Mouse (Mus musculus) stomach, postnatal 0 days (tissue): ENCODE results near the gene Mapt. TPM values are rescaled to one million over a fixed set of nuclear protein-coding genes. Genes with fewer than 3 reads are reported as not detected.
A peak's percentile ranks its signal among the peaks of the same experiment; 100 is the strongest.

ENCODE experiments used
- ATAC-seq: fragments of 200-750 bp; cut with Nextera tagmentation; 2 replicates; pipeline ENCODE4 v1.8.0; 2017; ENCODE audit not compliant: low FRiP score, low TSS enrichment
- DNase-seq: peaks from one replicate; pipeline ENCODE4 v3.0.0-alpha.2; 2016; ENCODE audit warnings: low spot score
- H3K27ac ChIP-seq: fragments of 300-500 bp; sonication (generic); replicated peaks from 2 replicates; pipeline ENCODE4 v1.5.1; 2014; ENCODE audit warnings: mild to moderate bottlenecking, control low read depth
- H3K27me3 ChIP-seq: fragments of 300-500 bp; sonication (generic); 2 replicates; pipeline ENCODE4 v1.6.1; 2014; ENCODE audit warnings: low read length; ENCODE audit not compliant: control insufficient read depth, insufficient read depth
- H3K36me3 ChIP-seq: fragments of 300-500 bp; sonication (generic); 2 replicates; pipeline ENCODE4 v1.6.1; 2014; ENCODE audit warnings: low read length, mixed read lengths; ENCODE audit not compliant: control insufficient read depth, insufficient read depth
- H3K4me1 ChIP-seq: fragments of 300-500 bp; sonication (generic); replicated peaks from 2 replicates; pipeline ENCODE4 v1.6.1; 2014; ENCODE audit warnings: antibody characterized with exemption; ENCODE audit not compliant: control insufficient read depth, insufficient read depth
- H3K4me2 ChIP-seq: fragments of 300-500 bp; sonication (generic); replicated peaks from 2 replicates; pipeline ENCODE4 v1.6.1; 2014; ENCODE audit warnings: low read depth, mild to moderate bottlenecking, control low read depth, moderate library complexity
- H3K4me3 ChIP-seq: fragments of 300-500 bp; sonication (generic); 2 replicates; pipeline ENCODE4 v1.5.1; 2014; ENCODE audit warnings: low read depth, low read length, control low read depth
- H3K9ac ChIP-seq: fragments of 300-500 bp; sonication (generic); 2 replicates; pipeline ENCODE4 v1.6.1; 2014; ENCODE audit warnings: mild to moderate bottlenecking, low read length, control low read depth, mixed read lengths
- H3K9me3 ChIP-seq: fragments of 300-500 bp; sonication (generic); 2 replicates; pipeline ENCODE4 v1.6.1; 2016; ENCODE audit warnings: low read length; ENCODE audit not compliant: control insufficient read depth
- CTCF ChIP-seq: IDR thresholded peaks from 2 replicates; pipeline ENCODE4 v1.5.1; 2016; ENCODE audit warnings: antibody characterized with exemption, low read depth, mild to moderate bottlenecking, moderate library complexity
- EP300 ChIP-seq: optimal IDR thresholded peaks from 2 replicates; pipeline ENCODE3; 2016; ENCODE audit warnings: antibody characterized with exemption
- WGBS: fragments of 180-500 bp; shearing (Covaris S2); extraction: QIAGEN DNeasy Blood & Tissue Kit; methylation state at CpG from one replicate; pipeline ENCODE4 v1.1.7; 2014; 5-methylcytosine and 5-hydroxymethylcytosine counted together
- polyA plus RNA-seq: library from polyadenylated mRNA; unstranded; fragments of >200 nt; fragmentation: Nextera tagmentation; extraction: Ambion mirVana; gene quantifications from 2 replicates; pipeline ENCODE4 v1.2.1, GENCODE M21; 2015

Mapt gene
- polyA plus RNA-seq, 1 experiment from 2014 or later: 8.2 TPM

DNA sequence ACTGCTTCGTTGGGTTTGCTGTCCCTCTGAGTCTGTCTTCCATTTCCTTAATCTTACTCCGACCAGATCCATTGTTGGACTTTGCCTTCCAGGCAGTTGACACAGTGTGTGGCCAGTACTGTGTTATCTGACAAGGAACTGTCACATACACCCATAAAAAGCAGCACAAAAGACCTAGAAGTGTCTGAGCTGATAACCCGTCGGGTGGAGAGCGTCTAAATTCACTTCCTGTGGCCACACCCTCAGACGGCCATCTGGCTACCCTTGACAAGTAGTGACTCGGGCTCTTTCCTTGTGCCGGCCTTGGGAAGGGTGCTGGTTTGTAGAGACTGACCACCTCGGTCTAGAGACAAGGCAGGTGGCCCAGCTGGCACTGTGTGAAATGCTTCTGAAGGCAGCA lies 62.1 kb downstream of the Mapt start:
- TF ChIP-seq EP300 (no peak), CTCF (no peak)
- Histone ChIP-seq H3K4me2 (no peak overlapping the region), H3K4me3 (no peak overlapping the region), H3K36me3 (no peaks in the 10 kb centered on the region), H3K27ac (peak overlapping the region; percentile 30; the same call in 1 of the 2 replicates), H3K27me3 (no peaks in the 10 kb centered on the region), H3K4me1 (peaks cover 2% of the 10 kb centered on the region; the same call in 1 of the 2 replicates), H3K9ac (no peak overlapping the region), H3K9me3 (no peaks in the 10 kb centered on the region)
- ATAC-seq (peak; percentile 82), DNase-seq (peak; percentile 66)
- WGBS: 53% methylated on average over 9 of the region's 9 CpGs

DNA sequence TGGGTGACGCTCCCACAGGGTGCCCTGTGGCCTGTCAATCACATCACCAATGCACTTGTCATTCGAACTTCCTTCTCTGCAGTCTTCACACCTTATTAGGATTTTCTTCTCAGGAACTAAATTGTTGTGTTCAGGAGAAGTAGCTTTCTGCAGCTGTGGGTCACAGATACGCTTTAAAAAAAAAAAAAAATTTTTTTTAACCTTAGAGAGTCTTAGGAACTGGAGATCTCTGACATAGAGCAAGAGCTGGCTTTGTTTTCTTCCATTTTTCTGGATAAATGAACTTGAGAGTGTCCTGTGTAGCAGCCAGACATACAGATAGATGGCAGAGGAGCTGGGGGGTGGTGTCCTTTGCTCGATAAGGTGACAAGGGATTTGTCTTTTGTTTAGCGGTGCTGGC lies 64.0 kb downstream of the Mapt start:
- Histone ChIP-seq H3K27ac (no peak overlapping the region), H3K9me3 (no peaks in the 10 kb centered on the region), H3K4me2 (no peak overlapping the region), H3K9ac (no peak overlapping the region), H3K4me1 (no peaks in the 10 kb centered on the region), H3K36me3 (no peaks in the 10 kb centered on the region), H3K4me3 (no peak overlapping the region), H3K27me3 (no peaks in the 10 kb centered on the region)
- 61% methylated on average over 5 of the region's 5 CpGs for WGBS
- DNase-seq: no peak
- no peak for TF ChIP-seq CTCF
- TF ChIP-seq EP300: no peak
- ATAC-seq: no peak

DNA sequence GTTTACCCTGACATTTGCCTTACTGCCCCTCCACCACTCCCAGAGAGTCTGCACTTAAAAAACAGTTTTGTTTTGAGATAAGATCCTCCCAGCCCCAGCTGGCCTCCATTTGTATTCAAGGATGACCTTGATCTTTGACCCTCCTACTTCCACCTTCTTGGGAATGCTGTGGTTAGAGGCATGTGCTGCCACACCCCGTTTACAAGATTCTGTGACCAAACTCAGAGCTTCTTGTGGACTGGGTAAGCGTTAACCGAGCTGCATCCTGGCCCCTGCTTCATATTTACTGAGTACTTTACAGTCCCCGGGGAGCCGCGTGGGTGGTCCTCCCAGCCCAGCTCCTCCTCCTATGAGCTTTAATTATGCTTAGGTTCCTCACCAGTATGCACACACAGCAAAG lies 64.5 kb downstream of the Mapt start:
- ATAC-seq (no peak), DNase-seq (no peak)
- no peak overlapping the region for H3K9ac ChIP-seq
- H3K9me3 ChIP-seq: no peaks in the 10 kb centered on the region
- H3K4me3 ChIP-seq: no peak overlapping the region
- H3K4me1 ChIP-seq: no peaks in the 10 kb centered on the region
- H3K36me3 ChIP-seq: no peaks in the 10 kb centered on the region
- TF ChIP-seq EP300 (no peak), CTCF (no peak)
- no peak overlapping the region for H3K27ac ChIP-seq
- H3K27me3 ChIP-seq: no peaks in the 10 kb centered on the region
- WGBS: 16% methylated on average over 6 of the region's 6 CpGs
- H3K4me2 ChIP-seq: no peak overlapping the region

DNA sequence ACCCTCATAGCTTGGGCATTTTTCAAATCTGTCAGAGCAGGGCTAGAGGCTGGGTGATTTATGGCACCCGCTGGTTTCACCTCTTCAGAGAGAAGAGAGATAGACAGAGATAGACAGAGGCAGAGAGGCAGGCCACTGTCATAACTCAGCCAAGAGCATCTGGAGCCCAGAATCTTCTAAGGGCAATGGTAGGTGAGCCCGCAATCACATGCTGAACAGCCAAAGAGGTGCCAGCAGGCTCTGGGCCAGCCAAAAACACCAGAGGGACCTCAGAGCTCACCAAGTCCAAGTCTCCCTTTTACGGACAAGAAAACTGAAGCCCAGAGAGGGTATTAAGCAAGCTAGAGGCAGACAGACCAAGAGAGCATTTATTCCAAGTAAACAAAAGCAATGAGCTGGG lies 66.5 kb downstream of the Mapt start:
- no peak for ATAC-seq
- no peak overlapping the region for H3K4me2 ChIP-seq
- TF ChIP-seq EP300 (no peak), CTCF (no peak)
- H3K9ac ChIP-seq: no peak overlapping the region
- no peaks in the 10 kb centered on the region for H3K27me3 ChIP-seq
- WGBS: 59% methylated on average over 3 of the region's 3 CpGs
- H3K4me1 ChIP-seq: no peaks in the 10 kb centered on the region
- DNase-seq: no peak
- no peaks in the 10 kb centered on the region for H3K9me3 ChIP-seq
- H3K36me3 ChIP-seq: no peaks in the 10 kb centered on the region
- H3K27ac ChIP-seq: no peak overlapping the region
- H3K4me3 ChIP-seq: no peak overlapping the region

DNA sequence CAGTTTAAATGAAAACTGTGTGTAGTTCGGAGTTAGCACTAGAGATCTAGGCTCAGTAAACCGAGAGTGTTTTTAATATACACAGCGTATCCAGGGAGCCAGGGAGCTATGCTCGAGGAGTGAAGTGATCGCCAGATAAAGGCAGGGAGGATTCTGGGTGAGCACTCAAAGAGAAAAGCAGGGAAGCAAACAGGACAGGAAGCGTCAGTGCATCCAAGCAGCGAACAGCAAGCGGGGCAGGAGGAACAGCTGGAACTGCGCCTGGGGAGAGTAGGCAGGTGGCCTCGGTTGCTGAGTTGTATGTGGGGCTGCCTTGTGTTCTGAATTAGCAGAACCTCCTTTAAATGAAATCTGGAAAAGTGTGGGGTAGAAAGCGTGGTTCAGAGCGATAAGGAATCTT lies 71.4 kb downstream of the Mapt start:
- no peaks in the 10 kb centered on the region for H3K36me3 ChIP-seq
- no peak overlapping the region for H3K27ac ChIP-seq
- WGBS: 51% methylated on average over 12 of the region's 12 CpGs
- H3K27me3 ChIP-seq: no peaks in the 10 kb centered on the region
- DNase-seq (no peak), ATAC-seq (no peak)
- H3K4me3 ChIP-seq: no peak overlapping the region
- no peaks in the 10 kb centered on the region for H3K9me3 ChIP-seq
- no peaks in the 10 kb centered on the region for H3K4me1 ChIP-seq
- H3K9ac ChIP-seq: no peak overlapping the region; the same call in 1 of the 2 replicates
- 0 out of 2 replicates have a peak overlapping the region, but pooled peaks have one; percentile 9 for H3K4me2 ChIP-seq
- TF ChIP-seq EP300 (no peak), CTCF (no peak)

DNA sequence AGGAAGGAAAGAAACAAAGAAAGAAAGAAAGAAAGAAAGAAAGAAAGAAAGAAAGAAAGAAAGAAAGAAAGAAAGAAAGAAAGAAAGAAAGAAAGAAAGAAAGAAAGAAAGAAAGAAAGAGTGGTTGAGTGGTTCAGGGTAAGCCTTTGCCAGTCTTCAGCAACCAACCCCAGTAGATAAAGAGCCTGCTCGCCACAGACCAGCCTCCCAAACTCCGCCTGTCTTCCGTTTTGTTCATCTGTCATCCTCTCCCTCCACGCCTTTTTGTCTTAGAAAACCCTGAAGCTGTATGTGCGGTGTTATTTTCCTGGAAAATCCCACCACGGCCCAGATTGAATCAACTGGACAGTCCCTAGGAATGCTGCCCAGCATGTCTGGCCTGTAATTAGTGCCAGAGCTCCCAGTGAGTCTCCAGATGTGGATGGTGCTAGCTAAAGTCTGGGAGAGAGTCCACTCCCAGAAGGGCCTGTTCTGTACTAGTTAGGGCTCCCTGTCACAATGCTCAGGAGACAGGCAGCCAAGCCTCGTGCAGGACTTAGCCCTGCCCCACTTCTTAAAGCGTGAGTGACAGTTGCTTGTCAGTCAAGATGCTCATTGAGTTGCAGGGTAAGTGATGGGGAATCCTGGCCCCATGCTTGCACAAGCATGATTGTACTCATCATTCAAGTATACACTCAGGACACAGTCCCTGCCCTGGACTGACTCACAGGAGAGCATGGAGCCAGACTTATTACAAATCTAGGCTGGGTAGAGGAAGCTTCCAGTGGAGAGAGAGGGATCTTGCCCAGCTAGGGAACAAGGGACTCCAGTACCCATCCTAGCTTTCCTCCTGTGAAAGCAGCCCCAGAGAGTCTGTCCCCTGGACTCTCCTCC lies 72.1 kb downstream of the Mapt start:
- ATAC-seq (peak; percentile 46; the same call in 1 of the 2 replicates), DNase-seq (no peak)
- Histone ChIP-seq H3K4me1 (no peaks in the 10 kb centered on the region), H3K27me3 (no peaks in the 10 kb centered on the region), H3K9me3 (no peaks in the 10 kb centered on the region), H3K36me3 (no peaks in the 10 kb centered on the region), H3K9ac (no peak overlapping the region), H3K4me2 (no peak overlapping the region), H3K4me3 (no peak overlapping the region), H3K27ac (0 out of 2 replicates have a peak overlapping the region, but pooled peaks have one; percentile 30)
- WGBS: 44% methylated on average over 8 of the region's 8 CpGs
- TF ChIP-seq CTCF (no peak), EP300 (no peak)
